Mouse (Mus musculus): Measurements from ENCODE around the gene Ccdc114. TPM values are rescaled to one million over a fixed set of nuclear protein-coding genes. Genes with fewer than 3 reads are reported as not detected.

Ccdc114 gene
- total and polyA plus RNA-seq, 2 experiments from 2014 or later: 7.5 to 7.8 TPM

GRCm38 (mm10) chr7:45973271-45973687 lies 49.4 kb downstream of the Ccdc114 start:
- no peak for TF ChIP-seq CTCF (IDR thresholded peaks at IDR 0.05; ENCODE audit: low read depth)
- no peaks in the 10 kb centered on the region for H3K9me3 ChIP-seq (ENCODE audit: low read length)
- no peak overlapping the region for H3K4me3 ChIP-seq (ENCODE audit: low read length)
- peak; percentile 76 for DNase-seq (ENCODE audit: low spot score)
- no peaks in the 10 kb centered on the region for H3K27me3 ChIP-seq (ENCODE audit: insufficient read depth, low read length)
- WGBS: 67% methylated on average over 6 of the region's 6 CpGs
- no peak overlapping the region for H3K9ac ChIP-seq (replicated peaks; ENCODE audit: low read length)
- H3K27ac ChIP-seq: peak overlapping the region; percentile 22; the same call in 1 of the 2 replicates
- H3K4me2 ChIP-seq (ENCODE audit: low read depth, low read length): no peak overlapping the region
- ATAC-seq: peak; percentile 96
- 0 out of 2 replicates have a peak, but pooled peaks cover 2% of the 10 kb centered on the region for H3K4me1 ChIP-seq (ENCODE audit: insufficient read depth, low read length)
- no peaks in the 10 kb centered on the region for H3K36me3 ChIP-seq (ENCODE audit: insufficient read depth, low read length)

GRCm38 (mm10) chr7:45974103-45974502 lies 50.2 kb downstream of the Ccdc114 start:
- H3K27me3 ChIP-seq (ENCODE audit: insufficient read depth, low read length): no peaks in the 10 kb centered on the region
- TF ChIP-seq CTCF (IDR thresholded peaks at IDR 0.05; ENCODE audit: low read depth): no peak
- ATAC-seq (no peak), DNase-seq (ENCODE audit: low spot score) (no peak)
- no peaks in the 10 kb centered on the region for H3K36me3 ChIP-seq (ENCODE audit: insufficient read depth, low read length)
- H3K27ac ChIP-seq: no peak overlapping the region
- WGBS: 68% methylated on average over 6 of the region's 6 CpGs
- no peak overlapping the region for H3K4me2 ChIP-seq (ENCODE audit: low read depth, low read length)
- H3K4me1 ChIP-seq (ENCODE audit: insufficient read depth, low read length): no peaks in the 10 kb centered on the region
- no peak overlapping the region for H3K4me3 ChIP-seq (ENCODE audit: low read length)
- H3K9me3 ChIP-seq (ENCODE audit: low read length): no peaks in the 10 kb centered on the region
- H3K9ac ChIP-seq (replicated peaks; ENCODE audit: low read length): no peak overlapping the region

- ATAC-seq: no peak
- Histone ChIP-seq H3K4me3 (ENCODE audit: low read length) (no peak overlapping the region), H3K4me2 (ENCODE audit: low read depth, low read length) (no peak overlapping the region), H3K9ac (replicated peaks; ENCODE audit: low read length) (no peak overlapping the region), H3K27me3 (ENCODE audit: insufficient read depth, low read length) (no peaks in the 10 kb centered on the region), H3K27ac (no peak overlapping the region), H3K9me3 (ENCODE audit: low read length) (no peaks in the 10 kb centered on the region), H3K36me3 (ENCODE audit: insufficient read depth, low read length) (no peaks in the 10 kb centered on the region), H3K4me1 (ENCODE audit: insufficient read depth, low read length) (no peaks in the 10 kb centered on the region)
- 72% methylated on average over 6 of the region's 6 CpGs for WGBS
- DNase-seq (ENCODE audit: low spot score): no peak
- TF ChIP-seq CTCF (IDR thresholded peaks at IDR 0.05; ENCODE audit: low read depth): peak; percentile 15; the same call in 1 of the 2 replicates
Measured at GRCm38 (mm10) chr7:45974512-45974911, 50.6 kb downstream of the Ccdc114 start.

GRCm38 (mm10) chr7:45981612-45982011 lies 57.7 kb downstream of the Ccdc114 start:
- Histone ChIP-seq H3K4me1 (ENCODE audit: insufficient read depth, low read length) (no peaks in the 10 kb centered on the region), H3K4me2 (ENCODE audit: low read depth, low read length) (no peak overlapping the region), H3K9me3 (ENCODE audit: low read length) (no peaks in the 10 kb centered on the region), H3K36me3 (ENCODE audit: insufficient read depth, low read length) (no peaks in the 10 kb centered on the region), H3K27ac (no peak overlapping the region), H3K4me3 (ENCODE audit: low read length) (no peak overlapping the region), H3K9ac (replicated peaks; ENCODE audit: low read length) (no peak overlapping the region), H3K27me3 (ENCODE audit: insufficient read depth, low read length) (no peaks in the 10 kb centered on the region)
- 78% methylated on average over 5 of the region's 5 CpGs for WGBS
- DNase-seq (ENCODE audit: low spot score) (no peak), ATAC-seq (no peak)
- TF ChIP-seq CTCF (IDR thresholded peaks at IDR 0.05; ENCODE audit: low read depth): no peak

- DNase-seq (ENCODE audit: low spot score) (no peak), ATAC-seq (no peak; the same call in 1 of the 2 replicates)
- Histone ChIP-seq H3K27me3 (ENCODE audit: insufficient read depth, low read length) (no peaks in the 10 kb centered on the region), H3K4me1 (ENCODE audit: insufficient read depth, low read length) (no peaks in the 10 kb centered on the region), H3K4me3 (ENCODE audit: low read length) (no peak overlapping the region), H3K4me2 (ENCODE audit: low read depth, low read length) (no peak overlapping the region), H3K27ac (no peak overlapping the region), H3K9ac (replicated peaks; ENCODE audit: low read length) (no peak overlapping the region), H3K36me3 (ENCODE audit: insufficient read depth, low read length) (no peaks in the 10 kb centered on the region), H3K9me3 (ENCODE audit: low read length) (no peaks in the 10 kb centered on the region)
- no peak for TF ChIP-seq CTCF (IDR thresholded peaks at IDR 0.05; ENCODE audit: low read depth)
- 78% methylated on average over 5 of the region's 6 CpGs for WGBS
Measured at GRCm38 (mm10) chr7:45986893-45987292, 63.0 kb downstream of the Ccdc114 start.

- ATAC-seq (no peak), DNase-seq (ENCODE audit: low spot score) (no peak)
- no peaks in the 10 kb centered on the region for H3K36me3 ChIP-seq (ENCODE audit: insufficient read depth, low read length)
- TF ChIP-seq CTCF (IDR thresholded peaks at IDR 0.05; ENCODE audit: low read depth): no peak
- no peaks in the 10 kb centered on the region for H3K4me1 ChIP-seq (ENCODE audit: insufficient read depth, low read length)
- no peak overlapping the region for H3K27ac ChIP-seq
- no peak overlapping the region for H3K9ac ChIP-seq (replicated peaks; ENCODE audit: low read length)
- WGBS: 94% methylated on average over 1 of the region's 1 CpGs
- no peak overlapping the region for H3K4me3 ChIP-seq (ENCODE audit: low read length)
- H3K9me3 ChIP-seq (ENCODE audit: low read length): no peaks in the 10 kb centered on the region
- H3K27me3 ChIP-seq (ENCODE audit: insufficient read depth, low read length): no peaks in the 10 kb centered on the region
- H3K4me2 ChIP-seq (ENCODE audit: low read depth, low read length): no peak overlapping the region
Measured at GRCm38 (mm10) chr7:45988344-45988743, 64.5 kb downstream of the Ccdc114 start.

GRCm38 (mm10) chr7:45992470-45992869 lies 68.6 kb downstream of the Ccdc114 start:
- DNase-seq (ENCODE audit: low spot score): no peak
- Histone ChIP-seq H3K27ac (no peak overlapping the region), H3K4me3 (ENCODE audit: low read length) (no peak overlapping the region), H3K4me1 (ENCODE audit: insufficient read depth, low read length) (no peaks in the 10 kb centered on the region), H3K9ac (replicated peaks; ENCODE audit: low read length) (no peak overlapping the region), H3K9me3 (ENCODE audit: low read length) (no peaks in the 10 kb centered on the region), H3K27me3 (ENCODE audit: insufficient read depth, low read length) (no peaks in the 10 kb centered on the region), H3K4me2 (ENCODE audit: low read depth, low read length) (no peak overlapping the region), H3K36me3 (ENCODE audit: insufficient read depth, low read length) (no peaks in the 10 kb centered on the region)
- no peak for TF ChIP-seq CTCF (IDR thresholded peaks at IDR 0.05; ENCODE audit: low read depth)
- 91% methylated on average over 8 of the region's 8 CpGs for WGBS
- ATAC-seq: no peak

Other genes with a start within 250 kb of the Ccdc114 start
- 0.94 TPM in 1 of 2 replicates, not detected in the other for gene Ntn5, start 240.1 kb upstream of the Ccdc114 start, total RNA-seq (2014; rRNA removed)
- 0.68 and 0.80 TPM in 2 replicates for gene Ntn5, start 240.1 kb upstream of the Ccdc114 start, polyA plus RNA-seq (2015; fragmentation: Nextera tagmentation; extraction: Ambion mirVana)
- 0.68 and 0.79 TPM in 2 replicates for gene Sec1, start 229.7 kb upstream of the Ccdc114 start, total RNA-seq (2014; rRNA removed)
- gene Sec1, start 229.7 kb upstream of the Ccdc114 start, polyA plus RNA-seq (2015; fragmentation: Nextera tagmentation; extraction: Ambion mirVana): 0.35 and 0.48 TPM in 2 replicates
- gene Car11, start 224.2 kb upstream of the Ccdc114 start, total RNA-seq (2014; rRNA removed): 89.4 and 91.0 TPM in 2 replicates
- gene Car11, start 224.2 kb upstream of the Ccdc114 start, polyA plus RNA-seq (2015; fragmentation: Nextera tagmentation; extraction: Ambion mirVana): 76.9 and 78.2 TPM in 2 replicates
- gene Dbp, start 219.0 kb upstream of the Ccdc114 start, total RNA-seq (2014; rRNA removed): 4.2 and 12.2 TPM in 2 replicates
- 4.6 and 5.3 TPM in 2 replicates for gene Dbp, start 219.0 kb upstream of the Ccdc114 start, polyA plus RNA-seq (2015; fragmentation: Nextera tagmentation; extraction: Ambion mirVana)
- 999 and 1,175 TPM in 2 replicates for gene Rpl18, start 208.6 kb upstream of the Ccdc114 start, total RNA-seq (2014; rRNA removed)
- gene Rpl18, start 208.6 kb upstream of the Ccdc114 start, polyA plus RNA-seq (2015; fragmentation: Nextera tagmentation; extraction: Ambion mirVana): 519 and 535 TPM in 2 replicates
- 27.4 and 31.6 TPM in 2 replicates for gene Sphk2, start 206.1 kb upstream of the Ccdc114 start, total RNA-seq (2014; rRNA removed)
- 17.8 and 18.5 TPM in 2 replicates for gene Sphk2, start 206.1 kb upstream of the Ccdc114 start, polyA plus RNA-seq (2015; fragmentation: Nextera tagmentation; extraction: Ambion mirVana)
- 0.11 and 0.16 TPM in 2 replicates for gene Fam83e, start 202.9 kb upstream of the Ccdc114 start, total RNA-seq (2014; rRNA removed)
- gene Fam83e, start 202.9 kb upstream of the Ccdc114 start, polyA plus RNA-seq (2015; fragmentation: Nextera tagmentation; extraction: Ambion mirVana): 0.09 and 0.25 TPM in 2 replicates
- not detected in 2 replicates for gene Spaca4, start 198.3 kb upstream of the Ccdc114 start, total RNA-seq (2014; rRNA removed)
- gene Spaca4, start 198.3 kb upstream of the Ccdc114 start, polyA plus RNA-seq (2015; fragmentation: Nextera tagmentation; extraction: Ambion mirVana): not detected in 2 replicates
- gene Lmtk3, start 140.3 kb upstream of the Ccdc114 start, total RNA-seq (2014; rRNA removed): 125 and 133 TPM in 2 replicates
- gene Lmtk3, start 140.3 kb upstream of the Ccdc114 start, polyA plus RNA-seq (2015; fragmentation: Nextera tagmentation; extraction: Ambion mirVana): 13.6 and 13.9 TPM in 2 replicates
- 4.7 and 12.1 TPM in 2 replicates for gene Sult2b1, start 139.4 kb upstream of the Ccdc114 start, total RNA-seq (2014; rRNA removed)
- 5.7 and 7.4 TPM in 2 replicates for gene Sult2b1, start 139.4 kb upstream of the Ccdc114 start, polyA plus RNA-seq (2015; fragmentation: Nextera tagmentation; extraction: Ambion mirVana)
- gene Cyth2, start 109.5 kb upstream of the Ccdc114 start, total RNA-seq (2014; rRNA removed): 176 and 221 TPM in 2 replicates
- 209 and 216 TPM in 2 replicates for gene Cyth2, start 109.5 kb upstream of the Ccdc114 start, polyA plus RNA-seq (2015; fragmentation: Nextera tagmentation; extraction: Ambion mirVana)
- gene Kcnj14, start 99.3 kb upstream of the Ccdc114 start, total RNA-seq (2014; rRNA removed): 0.97 and 1.4 TPM in 2 replicates
- gene Kcnj14, start 99.3 kb upstream of the Ccdc114 start, polyA plus RNA-seq (2015; fragmentation: Nextera tagmentation; extraction: Ambion mirVana): 0.89 and 1.2 TPM in 2 replicates
- 29.1 and 34.6 TPM in 2 replicates for gene Grwd1, start 93.1 kb upstream of the Ccdc114 start, total RNA-seq (2014; rRNA removed)
- 44.6 and 48.6 TPM in 2 replicates for gene Grwd1, start 93.1 kb upstream of the Ccdc114 start, polyA plus RNA-seq (2015; fragmentation: Nextera tagmentation; extraction: Ambion mirVana)
- 161 and 196 TPM in 2 replicates for gene Kdelr1, start 51.3 kb upstream of the Ccdc114 start, total RNA-seq (2014; rRNA removed)
- gene Kdelr1, start 51.3 kb upstream of the Ccdc114 start, polyA plus RNA-seq (2015; fragmentation: Nextera tagmentation; extraction: Ambion mirVana): 45.9 and 50.2 TPM in 2 replicates
- 37.8 and 44.9 TPM in 2 replicates for gene Grin2d, start 45.7 kb upstream of the Ccdc114 start, total RNA-seq (2014; rRNA removed)
- gene Grin2d, start 45.7 kb upstream of the Ccdc114 start, polyA plus RNA-seq (2015; fragmentation: Nextera tagmentation; extraction: Ambion mirVana): 4.1 and 4.4 TPM in 2 replicates
- gene Syngr4, start 27.4 kb upstream of the Ccdc114 start, total RNA-seq (2014; rRNA removed): not detected in 2 replicates
- gene Syngr4, start 27.4 kb upstream of the Ccdc114 start, polyA plus RNA-seq (2015; fragmentation: Nextera tagmentation; extraction: Ambion mirVana): 0.19 and 0.51 TPM in 2 replicates
- 39.2 and 48.8 TPM in 2 replicates for gene Tmem143, start 27.1 kb upstream of the Ccdc114 start, total RNA-seq (2014; rRNA removed)
- gene Tmem143, start 27.1 kb upstream of the Ccdc114 start, polyA plus RNA-seq (2015; fragmentation: Nextera tagmentation; extraction: Ambion mirVana): 4.6 and 6.8 TPM in 2 replicates
- gene Emp3, start 2.7 kb upstream of the Ccdc114 start, total RNA-seq (2014; rRNA removed): 4.9 and 15.3 TPM in 2 replicates
- gene Emp3, start 2.7 kb upstream of the Ccdc114 start, polyA plus RNA-seq (2015; fragmentation: Nextera tagmentation; extraction: Ambion mirVana): 33.4 and 45.2 TPM in 2 replicates
- gene Abcc6, start 106.2 kb downstream of the Ccdc114 start, total RNA-seq (2014; rRNA removed): 0.58 and 1.2 TPM in 2 replicates
- gene Abcc6, start 106.2 kb downstream of the Ccdc114 start, polyA plus RNA-seq (2015; fragmentation: Nextera tagmentation; extraction: Ambion mirVana): 0.55 and 0.64 TPM in 2 replicates
- 53.6 and 61.5 TPM in 2 replicates for gene Nomo1, start 109.6 kb downstream of the Ccdc114 start, total RNA-seq (2014; rRNA removed)
- 36.9 and 37.9 TPM in 2 replicates for gene Nomo1, start 109.6 kb downstream of the Ccdc114 start, polyA plus RNA-seq (2015; fragmentation: Nextera tagmentation; extraction: Ambion mirVana)
- gene Kcnj11, start 176.7 kb downstream of the Ccdc114 start, total RNA-seq (2014; rRNA removed): 13.2 and 18.7 TPM in 2 replicates
- gene Kcnj11, start 176.7 kb downstream of the Ccdc114 start, polyA plus RNA-seq (2015; fragmentation: Nextera tagmentation; extraction: Ambion mirVana): 2.4 and 3.0 TPM in 2 replicates

All from hindbrain, postnatal 0 days (tissue).